Mouse (Mus musculus): Measurements from ENCODE around the gene Cdh13. TPM values are rescaled to one million over a fixed set of nuclear protein-coding genes. Genes with fewer than 3 reads are reported as not detected.

Cdh13 gene
- polyA plus RNA-seq, 1 experiment from 2014 or later = 159 TPM

GRCm38 (mm10) chr8:118797127-118797526 is 513.6 kb downstream of the Cdh13 start:
- Histone ChIP-seq H3K27ac (ENCODE audit: low read length) (no peak overlapping the region), H3K36me3 (ENCODE audit: control insufficient read depth, insufficient read depth, low read length) (no peaks in the 10 kb centered on the region), H3K4me2 (ENCODE audit: low read length) (no peak overlapping the region), H3K4me1 (ENCODE audit: control insufficient read depth, insufficient read depth, low read length) (peaks cover 7% of the 10 kb centered on the region; the same call in 1 of the 2 replicates), H3K4me3 (ENCODE audit: low read depth, low read length) (no peak overlapping the region), H3K9ac (ENCODE audit: low read depth, low read length) (no peak overlapping the region), H3K9me3 (replicated peaks; ENCODE audit: control insufficient read depth, low read length, poor library complexity, severe bottlenecking) (no peaks in the 10 kb centered on the region), H3K27me3 (ENCODE audit: control insufficient read depth, insufficient read depth, low read depth, low read length) (no peaks in the 10 kb centered on the region)
- no peak for ATAC-seq
- WGBS = 37% methylated on average over 3 of the region's 3 CpGs

GRCm38 (mm10) chr8:118803168-118803567 is 519.6 kb downstream of the Cdh13 start:
- Histone ChIP-seq H3K9me3 (replicated peaks; ENCODE audit: control insufficient read depth, low read length, poor library complexity, severe bottlenecking) (no peaks in the 10 kb centered on the region), H3K36me3 (ENCODE audit: control insufficient read depth, insufficient read depth, low read length) (no peaks in the 10 kb centered on the region), H3K27ac (ENCODE audit: low read length) (no peak overlapping the region), H3K4me1 (ENCODE audit: control insufficient read depth, insufficient read depth, low read length) (no peaks in the 10 kb centered on the region; the same call in 1 of the 2 replicates), H3K27me3 (ENCODE audit: control insufficient read depth, insufficient read depth, low read depth, low read length) (no peaks in the 10 kb centered on the region), H3K4me3 (ENCODE audit: low read depth, low read length) (no peak overlapping the region), H3K9ac (ENCODE audit: low read depth, low read length) (no peak overlapping the region), H3K4me2 (ENCODE audit: low read length) (no peak overlapping the region)
- whole genome bisulfite sequencing = 85% methylated on average over 4 of the region's 4 CpGs
- ATAC-seq = no peak

- Histone ChIP-seq H3K4me1 (ENCODE audit: control insufficient read depth, insufficient read depth, low read length) (no peaks in the 10 kb centered on the region; the same call in 1 of the 2 replicates), H3K9me3 (replicated peaks; ENCODE audit: control insufficient read depth, low read length, poor library complexity, severe bottlenecking) (no peaks in the 10 kb centered on the region), H3K9ac (ENCODE audit: low read depth, low read length) (no peak overlapping the region), H3K27me3 (ENCODE audit: control insufficient read depth, insufficient read depth, low read depth, low read length) (no peaks in the 10 kb centered on the region), H3K4me2 (ENCODE audit: low read length) (no peak overlapping the region), H3K36me3 (ENCODE audit: control insufficient read depth, insufficient read depth, low read length) (no peaks in the 10 kb centered on the region), H3K27ac (ENCODE audit: low read length) (no peak overlapping the region), H3K4me3 (ENCODE audit: low read depth, low read length) (no peak overlapping the region)
- ATAC-seq = no peak
- 76% methylated on average over 6 of the region's 6 CpGs for WGBS
Measured at GRCm38 (mm10) chr8:118809660-118810059, 526.1 kb downstream of the Cdh13 start.

GRCm38 (mm10) chr8:118815055-118815454 is 531.5 kb downstream of the Cdh13 start:
- no peaks in the 10 kb centered on the region for H3K36me3 ChIP-seq (ENCODE audit: control insufficient read depth, insufficient read depth, low read length)
- H3K27ac ChIP-seq (ENCODE audit: low read length) = no peak overlapping the region
- no peak overlapping the region for H3K4me3 ChIP-seq (ENCODE audit: low read depth, low read length)
- peaks cover 9% of the 10 kb centered on the region; the same call in 1 of the 2 replicates for H3K4me1 ChIP-seq (ENCODE audit: control insufficient read depth, insufficient read depth, low read length)
- 51% methylated on average over 10 of the region's 10 CpGs for WGBS
- ATAC-seq = no peak
- H3K27me3 ChIP-seq (ENCODE audit: control insufficient read depth, insufficient read depth, low read depth, low read length) = no peaks in the 10 kb centered on the region
- no peak overlapping the region for H3K4me2 ChIP-seq (ENCODE audit: low read length)
- H3K9ac ChIP-seq (ENCODE audit: low read depth, low read length) = no peak overlapping the region
- no peaks in the 10 kb centered on the region for H3K9me3 ChIP-seq (replicated peaks; ENCODE audit: control insufficient read depth, low read length, poor library complexity, severe bottlenecking)

- Histone ChIP-seq H3K4me1 (ENCODE audit: control insufficient read depth, insufficient read depth, low read length) (peaks cover 9% of the 10 kb centered on the region), H3K9me3 (replicated peaks; ENCODE audit: control insufficient read depth, low read length, poor library complexity, severe bottlenecking) (no peaks in the 10 kb centered on the region), H3K4me3 (ENCODE audit: low read depth, low read length) (no peak overlapping the region), H3K9ac (ENCODE audit: low read depth, low read length) (no peak overlapping the region), H3K27me3 (ENCODE audit: control insufficient read depth, insufficient read depth, low read depth, low read length) (no peaks in the 10 kb centered on the region), H3K27ac (ENCODE audit: low read length) (no peak overlapping the region), H3K36me3 (ENCODE audit: control insufficient read depth, insufficient read depth, low read length) (no peaks in the 10 kb centered on the region), H3K4me2 (ENCODE audit: low read length) (no peak overlapping the region)
- 79% methylated on average over 4 of the region's 4 CpGs for WGBS
- ATAC-seq = no peak
Measured at GRCm38 (mm10) chr8:118826761-118827160, 543.2 kb downstream of the Cdh13 start.

- ATAC-seq = no peak
- no peaks in the 10 kb centered on the region for H3K36me3 ChIP-seq (ENCODE audit: control insufficient read depth, insufficient read depth, low read length)
- WGBS = 90% methylated on average over 6 of the region's 6 CpGs
- H3K9me3 ChIP-seq (replicated peaks; ENCODE audit: control insufficient read depth, low read length, poor library complexity, severe bottlenecking) = no peaks in the 10 kb centered on the region
- no peak overlapping the region for H3K9ac ChIP-seq (ENCODE audit: low read depth, low read length)
- H3K4me3 ChIP-seq (ENCODE audit: low read depth, low read length) = no peak overlapping the region
- H3K4me2 ChIP-seq (ENCODE audit: low read length) = no peak overlapping the region
- H3K27me3 ChIP-seq (ENCODE audit: control insufficient read depth, insufficient read depth, low read depth, low read length) = no peaks in the 10 kb centered on the region
- no peak overlapping the region for H3K27ac ChIP-seq (ENCODE audit: low read length)
- H3K4me1 ChIP-seq (ENCODE audit: control insufficient read depth, insufficient read depth, low read length) = peaks cover 9% of the 10 kb centered on the region
Measured at GRCm38 (mm10) chr8:118827726-118828125, 544.2 kb downstream of the Cdh13 start.

GRCm38 (mm10) chr8:118830291-118830690 is 546.8 kb downstream of the Cdh13 start:
- H3K4me2 ChIP-seq (ENCODE audit: low read length) = no peak overlapping the region
- 59% methylated on average over 5 of the region's 5 CpGs for WGBS
- peaks cover 9% of the 10 kb centered on the region for H3K4me1 ChIP-seq (ENCODE audit: control insufficient read depth, insufficient read depth, low read length)
- no peaks in the 10 kb centered on the region for H3K36me3 ChIP-seq (ENCODE audit: control insufficient read depth, insufficient read depth, low read length)
- H3K4me3 ChIP-seq (ENCODE audit: low read depth, low read length) = no peak overlapping the region
- H3K9me3 ChIP-seq (replicated peaks; ENCODE audit: control insufficient read depth, low read length, poor library complexity, severe bottlenecking) = no peaks in the 10 kb centered on the region
- H3K27me3 ChIP-seq (ENCODE audit: control insufficient read depth, insufficient read depth, low read depth, low read length) = no peaks in the 10 kb centered on the region
- H3K27ac ChIP-seq (ENCODE audit: low read length) = no peak overlapping the region
- no peak overlapping the region for H3K9ac ChIP-seq (ENCODE audit: low read depth, low read length)
- no peak for ATAC-seq

GRCm38 (mm10) chr8:118831026-118831425 is 547.5 kb downstream of the Cdh13 start:
- H3K27me3 ChIP-seq (ENCODE audit: control insufficient read depth, insufficient read depth, low read depth, low read length) = no peaks in the 10 kb centered on the region
- H3K9ac ChIP-seq (ENCODE audit: low read depth, low read length) = no peak overlapping the region
- no peaks in the 10 kb centered on the region for H3K9me3 ChIP-seq (replicated peaks; ENCODE audit: control insufficient read depth, low read length, poor library complexity, severe bottlenecking)
- H3K4me3 ChIP-seq (ENCODE audit: low read depth, low read length) = no peak overlapping the region
- H3K4me1 ChIP-seq (ENCODE audit: control insufficient read depth, insufficient read depth, low read length) = peaks cover 9% of the 10 kb centered on the region
- WGBS = 68% methylated on average over 10 of the region's 10 CpGs
- H3K4me2 ChIP-seq (ENCODE audit: low read length) = no peak overlapping the region
- H3K36me3 ChIP-seq (ENCODE audit: control insufficient read depth, insufficient read depth, low read length) = no peaks in the 10 kb centered on the region
- no peak for ATAC-seq
- no peak overlapping the region; the same call in 1 of the 2 replicates for H3K27ac ChIP-seq (ENCODE audit: low read length)

GRCm38 (mm10) chr8:118838801-118839200 is 555.3 kb downstream of the Cdh13 start:
- Histone ChIP-seq H3K27ac (ENCODE audit: low read length) (no peak overlapping the region), H3K4me1 (ENCODE audit: control insufficient read depth, insufficient read depth, low read length) (no peaks in the 10 kb centered on the region; the same call in 1 of the 2 replicates), H3K9ac (ENCODE audit: low read depth, low read length) (no peak overlapping the region), H3K36me3 (ENCODE audit: control insufficient read depth, insufficient read depth, low read length) (no peaks in the 10 kb centered on the region), H3K4me2 (ENCODE audit: low read length) (no peak overlapping the region), H3K9me3 (replicated peaks; ENCODE audit: control insufficient read depth, low read length, poor library complexity, severe bottlenecking) (no peaks in the 10 kb centered on the region; the same call in 1 of the 2 replicates), H3K4me3 (ENCODE audit: low read depth, low read length) (no peak overlapping the region), H3K27me3 (ENCODE audit: control insufficient read depth, insufficient read depth, low read depth, low read length) (no peaks in the 10 kb centered on the region)
- ATAC-seq = no peak
- 78% methylated on average over 2 of the region's 2 CpGs for WGBS

All from midbrain, embryonic 16.5 days (tissue).